ENCODE assay signal across 27 mouse cellular contexts in the genomic region with DNA sequence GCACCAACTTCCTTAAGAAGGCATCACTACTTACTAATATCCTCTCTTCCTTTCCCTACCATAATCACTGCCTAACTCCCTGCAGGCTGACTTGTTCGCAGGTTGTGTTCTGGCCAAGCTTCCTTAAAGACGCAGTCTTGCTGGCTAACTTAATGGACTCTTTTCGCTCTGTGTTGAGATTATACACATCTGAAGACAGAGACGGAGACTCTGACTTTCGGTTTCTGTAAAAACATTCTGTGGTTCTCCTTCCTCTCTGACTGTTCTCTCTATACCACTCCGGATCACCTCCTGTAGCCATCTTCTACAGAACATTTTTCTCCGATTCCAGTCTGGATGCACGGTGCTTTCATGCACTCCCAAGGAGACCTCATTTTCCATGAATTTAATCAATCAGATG. TPM values are rescaled to one million over a fixed set of nuclear protein-coding genes. Genes with fewer than 3 reads are reported as not detected.
A peak's percentile ranks its signal among the peaks of the same experiment; 100 is the strongest.
DNase-seq lines count a peak whose midpoint lies in the region; ATAC-seq and TF ChIP-seq lines count a peak whose summit lies in the region.
"Had no signal": no experiment of that assay in that cellular context is flagged by ENCODE, and none has a peak within 500 bp of the region (broad histone marks: within the 10 kb centered on the region; RNA-seq: fewer than 3 reads in every experiment).

No protein-coding gene starts in this region.

- H3K4me1 ChIP-seq in brown adipose tissue, adult 24 weeks (ENCODE audit: control insufficient read depth, insufficient read depth, insufficient read length, low read length) = peaks cover 17% of the 10 kb centered on the region
- peaks cover 4% of the 10 kb centered on the region for H3K4me1 ChIP-seq in small intestine, adult 2 months (ENCODE audit: control insufficient read depth, insufficient read depth, insufficient read length, low read length)
- no peaks in the 10 kb centered on the region for H3K4me1 ChIP-seq in liver, postnatal 0 days (ENCODE audit: insufficient read depth)
- H3K4me1 ChIP-seq in midbrain, postnatal 0 days (ENCODE audit: insufficient read depth, low read length) = no peaks in the 10 kb centered on the region
- H3K4me1 ChIP-seq: intestine, embryonic 15.5 days had no signal

- H3K36me3 ChIP-seq in small intestine, adult 2 months (ENCODE audit: control insufficient read depth, insufficient read depth, low read length) = no peaks in the 10 kb centered on the region
- H3K36me3 ChIP-seq in liver, postnatal 0 days (replicated peaks; ENCODE audit: insufficient read depth, low read length) = no peaks in the 10 kb centered on the region
- H3K36me3 ChIP-seq in midbrain, postnatal 0 days (ENCODE audit: insufficient read depth, low read length) = no peaks in the 10 kb centered on the region
- H3K36me3 ChIP-seq: embryonic facial prominence, embryonic 12.5 days; embryonic facial prominence, embryonic 15.5 days; intestine, embryonic 15.5 days had no signal

- 87% methylated on average over 8 of the region's 8 CpGs for WGBS in small intestine, adult 2 months
- WGBS in liver, postnatal 0 days (ENCODE audit: insufficient replicate concordance) = 76% methylated on average over 8 of the region's 8 CpGs
- 98% methylated on average over 8 of the region's 8 CpGs for WGBS in midbrain, postnatal 0 days

- H3K4me3 ChIP-seq in brown adipose tissue, adult 24 weeks (ENCODE audit: insufficient read depth, low read depth, low read length) = no peak overlapping the region
- H3K4me3 ChIP-seq in small intestine, adult 2 months (ENCODE audit: low read depth, low read length) = no peak overlapping the region
- no peak overlapping the region for H3K4me3 ChIP-seq in liver, postnatal 0 days (ENCODE audit: low read depth, low read length)
- H3K4me3 ChIP-seq in midbrain, postnatal 0 days (ENCODE audit: low read depth, low read length) = no peak overlapping the region
- H3K4me3 ChIP-seq: embryonic facial prominence, embryonic 12.5 days; embryonic facial prominence, embryonic 15.5 days; heart, embryonic 12.5 days; heart, embryonic 15.5 days; intestine, embryonic 15.5 days had no signal

- TF ChIP-seq POLR2A in small intestine, adult 2 months (IDR thresholded peaks at IDR 0.05; ENCODE audit: low read depth, low read length) = no peak

- no peak overlapping the region for H3K4me2 ChIP-seq in liver, postnatal 0 days (ENCODE audit: low read depth, low read length)
- no peak overlapping the region for H3K4me2 ChIP-seq in midbrain, postnatal 0 days (ENCODE audit: low read depth, low read length, poor library complexity, severe bottlenecking)
- H3K4me2 ChIP-seq: embryonic facial prominence, embryonic 12.5 days; embryonic facial prominence, embryonic 15.5 days; heart, embryonic 12.5 days; heart, embryonic 15.5 days; hindbrain, embryonic 14.5 days; intestine, embryonic 15.5 days had no signal

- H3K27ac ChIP-seq in brown adipose tissue, adult 24 weeks (replicated peaks; ENCODE audit: low read depth, low read length) = 0 out of 2 replicates have a peak overlapping the region, but pooled peaks have one; percentile 0
- H3K27ac ChIP-seq in small intestine, adult 2 months (ENCODE audit: insufficient read depth, low read depth, low read length) = 0 out of 2 replicates have a peak overlapping the region, but pooled peaks have one; percentile 8
- H3K27ac ChIP-seq in liver, postnatal 0 days (ENCODE audit: low read depth) = no peak overlapping the region
- no peak overlapping the region for H3K27ac ChIP-seq in midbrain, postnatal 0 days (ENCODE audit: low read depth, low read length)
- H3K27ac ChIP-seq: embryonic facial prominence, embryonic 12.5 days; embryonic facial prominence, embryonic 15.5 days; heart, embryonic 15.5 days; hindbrain, embryonic 14.5 days; hindbrain, postnatal 0 days; intestine, embryonic 15.5 days had no signal

- DNase-seq in CD4-positive, CD25-positive, alpha-beta regulatory T cell, adult 2 months (ENCODE audit: low read depth, low spot score) = peak; percentile 5
- DNase-seq in liver, postnatal 0 days = no peak
- DNase-seq in spleen, adult 18-20 months = no peak
- DNase-seq in midbrain, postnatal 0 days (ENCODE audit: low spot score) = no peak
- DNase-seq: adrenal gland, adult 8-10 months; adrenal gland, postnatal 36 days; cerebellum, adult 11 months; cerebellum, adult 2 months; cerebellum, adult 9-11 months; cerebellum, postnatal 25 days; forebrain, postnatal 0 days; gastrocnemius, postnatal 14 days; heart, adult 11 months; heart, postnatal 10 days; heart, postnatal 4 days; kidney, adult 11 months had no signal

- peak; percentile 72 for ATAC-seq in CD4-positive, CD25-positive, alpha-beta regulatory T cell, adult 4 months
- no peak for ATAC-seq in liver, postnatal 0 days
- no peak for ATAC-seq in midbrain, postnatal 0 days (ENCODE audit: low FRiP score)
- ATAC-seq: forebrain, embryonic 14.5 days; forebrain, postnatal 0 days; hindbrain, postnatal 0 days; intestine, embryonic 15.5 days had no signal

- no peak for TF ChIP-seq EP300 in liver, postnatal 0 days (IDR thresholded peaks at IDR 0.05; ENCODE audit: low read depth)

- TF ChIP-seq CTCF in small intestine, adult 2 months (IDR thresholded peaks at IDR 0.05; ENCODE audit: extremely low read depth, insufficient read length, insufficient replicate concordance, low read depth, low read length) = no peak
- no peak for TF ChIP-seq CTCF in liver, postnatal 0 days (IDR thresholded peaks at IDR 0.05; ENCODE audit: low read depth)
- no peak for TF ChIP-seq CTCF in midbrain, postnatal 0 days (IDR thresholded peaks at IDR 0.05)

- no peak overlapping the region for H3K9ac ChIP-seq in liver, postnatal 0 days (replicated peaks)
- no peak overlapping the region for H3K9ac ChIP-seq in midbrain, postnatal 0 days (replicated peaks; ENCODE audit: low read length, poor library complexity, severe bottlenecking)
- H3K9ac ChIP-seq: embryonic facial prominence, embryonic 12.5 days; embryonic facial prominence, embryonic 15.5 days; forebrain, postnatal 0 days; heart, embryonic 12.5 days; heart, embryonic 15.5 days; hindbrain, embryonic 14.5 days; intestine, embryonic 15.5 days had no signal

- H3K27me3 ChIP-seq in small intestine, adult 2 months (ENCODE audit: control insufficient read depth, insufficient read depth, low read length) = no peaks in the 10 kb centered on the region
- no peaks in the 10 kb centered on the region for H3K27me3 ChIP-seq in liver, postnatal 0 days (ENCODE audit: insufficient read depth, low read length)
- no peaks in the 10 kb centered on the region for H3K27me3 ChIP-seq in midbrain, postnatal 0 days (ENCODE audit: insufficient read depth, low read length)
- H3K27me3 ChIP-seq: embryonic facial prominence, embryonic 12.5 days; embryonic facial prominence, embryonic 15.5 days; heart, embryonic 12.5 days; heart, embryonic 15.5 days; intestine, embryonic 15.5 days had no signal

- H3K9me3 ChIP-seq in liver, postnatal 0 days (ENCODE audit: low read length) = no peaks in the 10 kb centered on the region
- H3K9me3 ChIP-seq in midbrain, postnatal 0 days (ENCODE audit: low read length) = no peaks in the 10 kb centered on the region
- H3K9me3 ChIP-seq: embryonic facial prominence, embryonic 12.5 days; embryonic facial prominence, embryonic 15.5 days; heart, embryonic 12.5 days; heart, embryonic 15.5 days; intestine, embryonic 15.5 days had no signal

RNA-seq across cellular contexts. Expression of gene Crybg3, which starts 30.0 kb away (rescaled TPM):
- polyA plus RNA-seq in CD4-positive, CD25-positive, alpha-beta regulatory T cell, adult 4 months (2017; shearing (Covaris generic)) = 10 to 100 TPM; 16.8 to 17.5 TPM
- 6.9 and 9.4 TPM in 2 replicates for polyA plus RNA-seq in brown adipose tissue, adult 24 weeks (2012; ENCODE audit: insufficient read depth, insufficient read length, missing spikeins)
- polyA plus RNA-seq in small intestine, adult 2 months (2012; rRNA removed) = 1.8 and 2.9 TPM in 2 replicates
- 0.77 and 1.0 TPM in 2 replicates for polyA plus RNA-seq in liver, postnatal 0 days (2015; fragmentation: Nextera tagmentation; extraction: Ambion mirVana)
- 3.3 and 4.0 TPM in 2 replicates for total RNA-seq in midbrain, postnatal 0 days (2014; rRNA removed)
- 0.69 and 1.1 TPM in 2 replicates for polyA plus RNA-seq in midbrain, postnatal 0 days (2015; fragmentation: Nextera tagmentation; extraction: Ambion mirVana)

Comparison
In these comparisons a context has a peak if more than half of its experiments do, and no peak if none do; other contexts are left out.
1. H3K27ac ChIP-seq: peak in brown adipose tissue, adult 24 weeks (single experiment) and small intestine, adult 2 months (single experiment); none in liver, postnatal 0 days (single experiment) and midbrain, postnatal 0 days (single experiment).